Mouse (Mus musculus) midbrain, embryonic 11.5 days (tissue): ENCODE data around the gene Ddah1. TPM values are rescaled to one million over a fixed set of nuclear protein-coding genes. Genes with fewer than 3 reads are reported as not detected.

ENCODE experiments used
- ATAC-seq: fragments of 200-750 bp; cut with Nextera tagmentation; 2 replicates; pipeline ENCODE4 v1.8.0; 2017; ENCODE audit warnings: moderate TSS enrichment, moderate library complexity; ENCODE audit not compliant: low FRiP score
- DNase-seq: peaks from one replicate; pipeline ENCODE4 v3.0.0; 2015; ENCODE audit warnings: low spot score; ENCODE audit errors: missing footprints
- H3K27ac ChIP-seq: fragments of 300-500 bp; sonication (generic); 2 replicates; pipeline ENCODE4 v1.5.1; 2014; ENCODE audit warnings: low read depth, low read length
- H3K27me3 ChIP-seq: fragments of 300-500 bp; sonication (generic); 2 replicates; pipeline ENCODE4 v1.6.1; 2014; ENCODE audit warnings: mild to moderate bottlenecking, low read length, moderate library complexity, mixed read lengths; ENCODE audit not compliant: control insufficient read depth, insufficient read depth
- H3K36me3 ChIP-seq: fragments of 300-500 bp; sonication (generic); 2 replicates; pipeline ENCODE4 v1.6.1; 2014; ENCODE audit warnings: mild to moderate bottlenecking, low read length, moderate library complexity, mixed read lengths; ENCODE audit not compliant: control insufficient read depth, insufficient read depth
- H3K4me1 ChIP-seq: fragments of 300-500 bp; sonication (generic); 2 replicates; pipeline ENCODE4 v1.6.1; 2014; ENCODE audit warnings: low read length; ENCODE audit not compliant: control insufficient read depth, insufficient read depth
- H3K4me2 ChIP-seq: fragments of 300-500 bp; sonication (generic); 2 replicates; pipeline ENCODE4 v1.6.1; 2014; ENCODE audit warnings: mild to moderate bottlenecking, moderate library complexity
- H3K4me3 ChIP-seq: fragments of 300-500 bp; sonication (generic); 2 replicates; pipeline ENCODE4 v1.5.1; 2014; ENCODE audit warnings: low read depth, low read length
- H3K9ac ChIP-seq: fragments of 300-500 bp; sonication (generic); 2 replicates; pipeline ENCODE4 v1.6.1; 2014; ENCODE audit warnings: low read length
- H3K9me3 ChIP-seq: fragments of 300-500 bp; sonication (generic); 2 replicates; pipeline ENCODE4 v1.6.1; 2016; ENCODE audit warnings: low read length; ENCODE audit not compliant: control insufficient read depth
- WGBS: fragments of 180-500 bp; shearing (Covaris S2); extraction: QIAGEN DNeasy Blood & Tissue Kit; methylation state at CpG from one replicate; pipeline ENCODE4 v1.1.7; 2014; 5-methylcytosine and 5-hydroxymethylcytosine counted together
- polyA plus RNA-seq: library from polyadenylated mRNA; unstranded; fragments of >200 nt; fragmentation: Nextera tagmentation; extraction: Ambion mirVana; gene quantifications from 2 replicates; pipeline ENCODE4 v1.2.1, GENCODE M21; 2014

Ddah1 gene
- polyA plus RNA-seq, 1 experiment from 2014 or later, result 26.8 TPM

DNA sequence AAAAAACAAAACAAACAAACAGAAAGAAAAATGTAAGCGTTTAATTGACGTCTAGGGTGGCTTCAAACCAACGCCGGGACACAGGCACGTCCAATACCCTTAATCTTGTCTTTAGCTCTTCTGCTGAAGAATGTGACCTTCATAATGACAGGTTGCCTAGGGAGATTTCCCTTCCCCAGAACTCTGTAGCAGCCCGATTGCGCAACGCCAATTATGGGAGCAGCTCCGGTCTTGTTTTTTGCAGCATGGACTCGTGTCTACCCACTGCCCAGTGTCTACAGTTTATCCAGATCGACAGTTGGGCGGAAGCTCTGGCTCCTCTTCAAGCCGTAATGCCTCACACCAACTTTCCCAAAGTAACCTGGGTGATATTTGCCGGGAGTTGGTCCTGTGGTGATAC, 19.8 kb upstream of the Ddah1 start:
- 87% methylated on average over 14 of the region's 14 CpGs for WGBS
- ATAC-seq, result no peak
- no peaks in the 10 kb centered on the region for H3K4me1 ChIP-seq
- no peak overlapping the region for H3K9ac ChIP-seq
- H3K27ac ChIP-seq, result no peak overlapping the region
- H3K9me3 ChIP-seq, result no peaks in the 10 kb centered on the region
- H3K27me3 ChIP-seq, result no peaks in the 10 kb centered on the region
- H3K4me2 ChIP-seq, result no peak overlapping the region
- H3K36me3 ChIP-seq, result no peaks in the 10 kb centered on the region
- H3K4me3 ChIP-seq, result no peak overlapping the region
- no peak for DNase-seq

- Histone ChIP-seq H3K4me2 (no peak overlapping the region), H3K4me1 (no peaks in the 10 kb centered on the region), H3K4me3 (no peak overlapping the region), H3K9me3 (no peaks in the 10 kb centered on the region), H3K27ac (no peak overlapping the region), H3K36me3 (no peaks in the 10 kb centered on the region), H3K27me3 (no peaks in the 10 kb centered on the region), H3K9ac (no peak overlapping the region)
- 80% methylated on average over 7 of the region's 7 CpGs for WGBS
- ATAC-seq (no peak), DNase-seq (no peak)
These were observed 18.6 kb upstream of the Ddah1 start for GRCm38 (mm10) chr3:145739904-145740303.

- Histone ChIP-seq H3K27me3 (no peaks in the 10 kb centered on the region), H3K4me1 (no peaks in the 10 kb centered on the region), H3K4me2 (no peak overlapping the region), H3K9me3 (no peaks in the 10 kb centered on the region), H3K9ac (no peak overlapping the region), H3K4me3 (no peak overlapping the region), H3K36me3 (no peaks in the 10 kb centered on the region), H3K27ac (no peak overlapping the region)
- ATAC-seq (no peak), DNase-seq (no peak)
- WGBS, result 72% methylated on average over 9 of the region's 9 CpGs
These were observed 15.4 kb upstream of the Ddah1 start for GRCm38 (mm10) chr3:145743050-145743449.

DNA sequence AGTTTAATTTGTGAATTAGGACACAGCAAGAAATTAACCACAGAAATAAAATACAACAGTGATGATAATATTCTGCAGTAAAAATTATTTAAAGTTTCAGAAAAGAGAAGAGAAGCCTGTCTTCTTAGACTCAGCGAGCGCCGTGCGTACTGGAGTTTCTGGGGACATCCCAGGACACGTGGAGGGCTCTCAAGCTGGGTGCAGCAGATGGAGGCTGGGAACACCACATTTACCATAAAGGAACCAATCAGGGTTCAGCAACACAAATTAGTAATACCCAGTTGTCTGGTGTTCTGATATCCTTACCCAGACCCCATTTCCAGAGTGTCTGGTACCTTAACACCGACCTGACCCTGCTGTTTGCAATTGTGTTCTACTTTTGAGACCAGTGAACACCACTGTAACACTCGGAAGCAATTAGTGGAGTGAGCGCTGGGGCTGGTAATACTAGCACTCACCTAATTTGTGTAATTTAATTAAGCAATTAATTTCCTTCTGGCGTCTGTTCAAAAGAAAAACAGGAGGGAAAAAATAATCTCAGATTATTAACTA, 14.9 kb upstream of the Ddah1 start:
- no peaks in the 10 kb centered on the region for H3K4me1 ChIP-seq
- no peaks in the 10 kb centered on the region for H3K9me3 ChIP-seq
- H3K9ac ChIP-seq, result no peak overlapping the region
- 87% methylated on average over 9 of the region's 9 CpGs for WGBS
- H3K27ac ChIP-seq, result no peak overlapping the region
- no peaks in the 10 kb centered on the region for H3K27me3 ChIP-seq
- H3K36me3 ChIP-seq, result no peaks in the 10 kb centered on the region
- ATAC-seq (no peak), DNase-seq (no peak)
- H3K4me2 ChIP-seq, result no peak overlapping the region
- no peak overlapping the region for H3K4me3 ChIP-seq

DNA sequence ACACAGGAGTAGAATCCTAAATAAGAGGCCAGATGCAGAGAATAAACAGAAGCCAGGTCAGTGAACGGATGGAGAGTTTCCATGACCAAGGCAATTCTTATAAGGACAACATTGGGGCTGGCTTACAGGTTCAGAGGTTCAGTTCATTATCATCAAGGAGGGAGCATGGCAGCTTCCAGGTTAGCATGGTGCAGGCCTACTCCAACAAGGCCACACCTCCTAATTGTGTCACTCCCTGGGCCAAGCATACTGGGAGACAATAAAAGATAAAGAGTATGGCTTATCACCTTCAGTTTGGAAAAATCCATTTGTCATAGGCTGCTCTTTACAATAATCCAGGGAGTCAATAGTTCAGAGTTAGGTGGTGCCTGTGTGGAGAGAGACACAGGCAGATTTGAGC, 9.8 kb upstream of the Ddah1 start:
- DNase-seq (no peak), ATAC-seq (no peak)
- no peak overlapping the region for H3K9ac ChIP-seq
- no peak overlapping the region for H3K4me3 ChIP-seq
- no peaks in the 10 kb centered on the region for H3K9me3 ChIP-seq
- H3K4me1 ChIP-seq, result no peaks in the 10 kb centered on the region
- H3K36me3 ChIP-seq, result no peaks in the 10 kb centered on the region
- H3K4me2 ChIP-seq, result no peak overlapping the region
- H3K27ac ChIP-seq, result no peak overlapping the region
- 83% methylated on average over 1 of the region's 1 CpGs for WGBS
- no peaks in the 10 kb centered on the region for H3K27me3 ChIP-seq

GRCm38 (mm10) chr3:145756457-145756856, 2.0 kb upstream of the Ddah1 start:
- no peak overlapping the region for H3K4me3 ChIP-seq
- no peak overlapping the region for H3K4me2 ChIP-seq
- peaks cover 16% of the 10 kb centered on the region for H3K27me3 ChIP-seq
- no peaks in the 10 kb centered on the region for H3K9me3 ChIP-seq
- H3K4me1 ChIP-seq, result 0 out of 2 replicates have a peak, but pooled peaks cover 5% of the 10 kb centered on the region
- H3K27ac ChIP-seq, result no peak overlapping the region
- WGBS, result 70% methylated on average over 8 of the region's 8 CpGs
- H3K9ac ChIP-seq, result no peak overlapping the region
- no peak for ATAC-seq
- H3K36me3 ChIP-seq, result no peaks in the 10 kb centered on the region
- DNase-seq, result no peak

GRCm38 (mm10) chr3:145757177-145757576, 1.3 kb upstream of the Ddah1 start:
- H3K27ac ChIP-seq, result no peak overlapping the region
- H3K4me3 ChIP-seq, result no peak overlapping the region
- H3K9ac ChIP-seq, result no peak overlapping the region
- no peaks in the 10 kb centered on the region for H3K9me3 ChIP-seq
- peaks cover 16% of the 10 kb centered on the region for H3K27me3 ChIP-seq
- H3K4me1 ChIP-seq, result 0 out of 2 replicates have a peak, but pooled peaks cover 5% of the 10 kb centered on the region
- ATAC-seq, result no peak
- no peaks in the 10 kb centered on the region for H3K36me3 ChIP-seq
- no peak for DNase-seq
- no peak overlapping the region for H3K4me2 ChIP-seq
- 71% methylated on average over 8 of the region's 8 CpGs for WGBS

DNA sequence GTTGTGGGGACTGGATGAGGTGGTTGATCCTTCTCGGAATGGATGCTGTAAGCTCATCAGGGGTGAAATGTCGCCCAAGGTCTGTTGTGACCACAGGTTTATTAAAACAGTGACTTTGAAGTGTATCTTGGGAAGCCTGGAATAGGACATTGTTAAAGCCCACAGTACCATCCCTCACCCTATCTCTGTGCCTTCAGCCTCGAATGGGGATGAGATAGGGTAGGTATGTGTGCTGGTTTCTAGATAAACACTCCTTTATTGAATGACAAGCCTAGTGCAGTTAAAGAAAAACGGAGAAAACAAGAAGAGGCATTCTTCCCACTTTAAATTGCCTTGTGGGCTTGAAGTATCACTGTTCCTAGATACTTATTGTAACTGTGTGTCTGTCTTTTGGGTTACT, 631 bp upstream of the Ddah1 start:
- DNase-seq (peak; percentile 87), ATAC-seq (no peak)
- Histone ChIP-seq H3K4me2 (peak overlapping the region; percentile 90; the same call in 1 of the 2 replicates), H3K27me3 (peaks cover 16% of the 10 kb centered on the region), H3K9ac (no peak overlapping the region), H3K9me3 (no peaks in the 10 kb centered on the region), H3K27ac (no peak overlapping the region), H3K4me1 (0 out of 2 replicates have a peak, but pooled peaks cover 5% of the 10 kb centered on the region), H3K4me3 (no peak overlapping the region), H3K36me3 (no peaks in the 10 kb centered on the region)
- 51% methylated on average over 4 of the region's 4 CpGs for WGBS

GRCm38 (mm10) chr3:145759379-145760209, 1.1 kb downstream of the Ddah1 start:
- DNase-seq, result no peak
- ATAC-seq, result no peak
- WGBS, result 10% methylated on average over 14 of the region's 14 CpGs

More at GRCm38 (mm10) chr3:145759379-145760209, 1.1 kb downstream of the Ddah1 start:
- Histone ChIP-seq H3K4me2 (peak overlapping the region; percentile 90), H3K9me3 (no peaks in the 10 kb centered on the region), H3K27ac (no peak overlapping the region), H3K4me3 (peak overlapping the region; percentile 62), H3K4me1 (0 out of 2 replicates have a peak, but pooled peaks cover 5% of the 10 kb centered on the region), H3K27me3 (peaks cover 16% of the 10 kb centered on the region), H3K9ac (peak overlapping the region; percentile 83), H3K36me3 (no peaks in the 10 kb centered on the region)
